Mouse (Mus musculus) adrenal gland, adult 2 months (tissue): ENCODE measurements around the gene Bcar3. TPM values are rescaled to one million over a fixed set of nuclear protein-coding genes. Genes with fewer than 3 reads are reported as not detected.

Experiments used
- DNase-seq: peaks from one replicate; pipeline ENCODE4 v3.0.0; 2021
- polyA plus RNA-seq: library from polyadenylated mRNA; depleted of rRNA; stranded (reverse); fragments of >200 nt; gene quantifications from 2 replicates; pipeline ENCODE4 v1.2.3, GENCODE M21; 2012
- total RNA-seq, 2 experiments: library from RNA; stranded (reverse); gene quantifications; 2 replicates each; pipeline ENCODE4 v1.2.3; 2021

The Bcar3 gene
- total and polyA plus RNA-seq, 3 experiments, result 51.6 to 128 (median 63.5) TPM

GRCm38 (mm10) chr3:122458743-122459142 is 164.8 kb downstream of the Bcar3 start:
- no peak for DNase-seq

GRCm38 (mm10) chr3:122460848-122461511 is 167.0 kb downstream of the Bcar3 start:
- DNase-seq, result no peak

GRCm38 (mm10) chr3:122461512-122461881 is 167.6 kb downstream of the Bcar3 start:
- DNase-seq, result no peak

DNA sequence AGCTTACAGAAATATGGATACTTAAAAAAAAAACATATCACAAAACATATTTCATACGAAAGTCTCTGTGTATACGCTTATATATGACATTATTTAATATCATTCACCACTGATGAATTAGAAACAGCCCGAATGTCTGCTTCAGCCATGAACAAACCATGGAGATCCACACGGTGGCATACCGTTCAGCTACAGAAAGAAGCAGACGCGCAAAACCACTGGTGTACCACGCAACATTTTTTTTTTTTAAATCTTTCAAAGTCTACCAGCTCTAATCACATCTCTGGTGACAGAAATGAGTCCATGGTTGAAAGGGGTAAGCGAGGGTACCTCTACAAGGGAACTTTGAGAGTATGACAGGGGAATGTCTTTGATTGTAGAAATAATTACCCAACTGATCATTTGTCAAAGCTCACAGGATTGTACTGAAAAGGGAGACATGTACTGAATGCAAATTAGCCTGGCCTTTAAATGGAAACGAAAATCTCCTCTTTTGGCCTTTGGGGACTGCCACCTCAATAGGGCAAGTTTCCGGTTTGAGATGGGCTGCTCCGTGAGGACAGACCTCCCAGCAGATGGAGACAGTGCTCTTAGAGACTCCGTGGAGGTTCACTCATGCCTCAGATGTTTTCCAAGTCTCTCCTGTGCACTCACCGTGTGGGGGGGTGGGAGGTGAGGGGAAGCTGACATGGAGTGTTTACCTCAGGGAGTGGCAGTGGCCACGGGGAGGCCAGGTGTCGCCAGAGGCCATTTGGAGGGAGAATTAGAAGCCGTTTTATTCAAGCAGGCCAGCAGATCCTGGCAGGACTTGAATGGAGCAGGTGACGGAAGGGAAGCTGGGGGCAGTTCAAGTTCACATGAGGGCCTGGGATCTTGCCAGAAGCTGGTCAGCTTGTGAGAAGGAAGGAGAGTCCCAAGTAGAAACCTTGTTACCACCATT is 168.3 kb downstream of the Bcar3 start:
- peak; percentile 64 for DNase-seq

DNA sequence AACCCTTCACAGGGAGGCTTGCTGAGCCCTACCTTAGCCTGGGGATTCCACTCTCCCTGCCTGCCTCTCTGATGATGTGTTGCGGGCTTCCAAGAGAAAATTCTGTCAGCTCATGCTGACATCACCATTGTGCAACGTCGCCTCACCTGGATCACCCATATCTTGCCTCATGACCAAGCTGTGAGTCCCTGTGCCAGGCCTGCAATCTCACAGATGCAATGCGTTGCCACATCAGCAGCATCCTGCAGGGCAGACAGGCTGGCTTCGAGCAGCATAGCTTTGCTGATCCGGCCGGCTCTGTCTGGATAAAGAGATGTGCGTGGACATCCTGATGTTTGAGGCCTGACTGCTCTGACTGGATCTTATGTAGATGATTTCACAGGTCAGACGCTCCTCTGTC is 169.2 kb downstream of the Bcar3 start:
- no peak for DNase-seq

DNA sequence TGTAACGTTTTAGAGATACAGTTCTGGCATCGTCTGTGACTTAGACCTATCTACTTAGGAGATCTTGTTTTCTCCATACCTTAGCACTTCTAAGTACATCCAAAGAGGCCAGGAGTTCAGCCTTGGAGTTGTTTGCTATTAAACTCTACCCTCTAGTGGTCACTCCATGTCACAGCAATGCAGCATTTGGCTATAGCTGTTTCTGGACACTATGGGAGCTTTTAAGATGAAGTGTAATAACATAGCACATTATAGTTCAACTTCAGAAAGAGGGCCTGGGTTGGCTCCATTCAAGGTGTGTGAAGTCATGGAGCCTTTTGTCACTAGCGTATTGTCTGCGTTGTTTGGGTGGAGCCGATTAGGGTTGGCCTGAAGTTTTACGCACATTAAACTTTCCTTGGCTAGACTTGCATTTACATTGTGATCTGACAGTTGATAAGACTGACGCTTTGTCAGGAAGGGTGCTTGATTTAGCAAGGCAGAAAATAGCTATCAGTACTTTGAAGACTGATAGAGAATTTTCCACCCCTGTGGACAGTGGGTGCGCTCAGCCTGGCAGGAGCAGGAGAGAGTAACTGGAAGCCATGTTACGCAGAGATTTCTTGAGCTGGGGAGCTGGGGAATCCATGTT is 172.3 kb downstream of the Bcar3 start:
- peak; percentile 44 for DNase-seq

- no peak for DNase-seq
Measured at GRCm38 (mm10) chr3:122467977-122468376, 174.0 kb downstream of the Bcar3 start.

GRCm38 (mm10) chr3:122470326-122471016 is 176.5 kb downstream of the Bcar3 start:
- DNase-seq, result no peak

- peak; percentile 76 for DNase-seq
Measured at GRCm38 (mm10) chr3:122471017-122471721, 177.2 kb downstream of the Bcar3 start.

- no peak for DNase-seq
Measured at GRCm38 (mm10) chr3:122472412-122472811, 178.5 kb downstream of the Bcar3 start.

- DNase-seq, result no peak
Measured at GRCm38 (mm10) chr3:122473523-122474034, 179.6 kb downstream of the Bcar3 start.

GRCm38 (mm10) chr3:122474067-122474466 is 180.1 kb downstream of the Bcar3 start:
- DNase-seq, result peak; percentile 91

DNA sequence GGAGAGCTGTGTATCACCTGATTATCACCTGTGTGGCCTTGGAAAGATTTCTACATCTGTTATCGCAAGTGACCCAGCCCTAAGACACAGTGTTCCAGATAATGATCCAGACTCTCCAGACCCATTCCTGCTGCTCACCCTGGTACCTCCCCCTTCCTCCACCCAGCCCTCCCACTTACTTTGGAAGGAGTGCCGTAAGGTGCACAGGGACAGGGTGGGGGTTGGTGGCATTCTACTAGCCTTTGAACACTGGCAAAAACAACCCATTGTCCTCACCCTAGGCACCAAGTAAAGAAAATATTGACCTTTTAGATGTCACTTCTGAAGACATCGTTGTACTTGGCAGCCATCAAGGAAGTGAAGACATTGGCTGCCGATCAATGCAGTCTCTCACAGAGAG is 180.9 kb downstream of the Bcar3 start:
- no peak for DNase-seq

DNA sequence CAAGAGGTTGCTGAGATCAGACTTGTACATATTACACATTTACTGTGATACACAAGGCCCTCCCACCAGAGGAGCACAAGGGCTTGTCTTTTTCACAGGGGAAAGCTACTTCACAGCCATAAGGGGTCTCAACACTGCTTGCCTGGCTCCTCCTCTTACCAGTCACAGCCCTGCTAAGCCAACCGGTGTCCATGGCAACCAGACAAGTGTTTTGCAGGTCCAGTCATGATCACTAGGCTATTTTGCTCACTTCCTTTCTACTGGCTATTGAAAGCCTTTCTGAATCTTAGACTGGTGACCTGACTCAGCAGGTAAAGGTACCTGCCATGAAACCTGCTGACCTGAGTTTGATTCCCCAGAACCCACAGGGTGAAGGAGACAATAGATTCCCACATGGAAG is 181.8 kb downstream of the Bcar3 start:
- no peak for DNase-seq

DNA sequence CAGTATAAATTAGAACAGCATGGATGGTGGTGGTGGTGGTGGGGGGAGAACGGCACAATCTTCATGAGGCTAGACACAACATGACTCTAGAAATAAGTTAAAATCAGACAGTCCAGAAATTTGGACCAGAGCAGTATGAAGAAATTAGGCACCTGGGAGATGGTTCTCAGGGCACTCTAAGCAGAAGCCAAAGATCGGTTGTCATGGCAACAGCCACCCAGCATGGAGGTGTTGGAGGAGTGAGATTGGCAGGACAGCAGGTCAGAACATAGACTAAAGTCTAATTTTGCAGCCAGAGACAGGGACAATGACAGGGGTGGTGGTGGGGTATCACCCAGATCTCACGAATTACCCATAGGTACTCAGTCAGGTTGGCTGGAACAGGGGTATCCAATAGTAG is 182.7 kb downstream of the Bcar3 start:
- DNase-seq, result no peak

GRCm38 (mm10) chr3:122477541-122477940 is 183.6 kb downstream of the Bcar3 start:
- DNase-seq, result no peak

GRCm38 (mm10) chr3:122478735-122479134 is 184.8 kb downstream of the Bcar3 start:
- no peak for DNase-seq

GRCm38 (mm10) chr3:122480065-122480675 is 186.2 kb downstream of the Bcar3 start:
- no peak for DNase-seq

DNA sequence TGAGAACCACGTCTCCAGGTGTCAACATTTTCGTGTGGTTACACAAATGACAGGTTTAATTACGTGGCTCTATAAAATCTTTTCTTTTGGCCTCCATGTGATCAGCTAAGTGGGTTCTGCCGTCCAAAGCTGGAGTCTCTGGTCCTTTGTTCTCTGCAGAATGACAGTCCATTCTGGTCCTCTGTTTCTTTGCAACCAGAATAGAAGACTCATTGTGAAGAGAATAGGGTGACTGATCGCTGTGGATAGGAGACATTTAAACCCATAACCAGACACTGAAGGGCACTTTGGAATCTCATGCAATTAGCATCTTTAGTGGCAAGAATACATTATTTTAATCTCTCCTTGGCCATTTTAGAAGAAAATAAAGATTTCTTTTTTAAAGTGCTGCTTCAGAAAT is 187.1 kb downstream of the Bcar3 start:
- no peak for DNase-seq

DNA sequence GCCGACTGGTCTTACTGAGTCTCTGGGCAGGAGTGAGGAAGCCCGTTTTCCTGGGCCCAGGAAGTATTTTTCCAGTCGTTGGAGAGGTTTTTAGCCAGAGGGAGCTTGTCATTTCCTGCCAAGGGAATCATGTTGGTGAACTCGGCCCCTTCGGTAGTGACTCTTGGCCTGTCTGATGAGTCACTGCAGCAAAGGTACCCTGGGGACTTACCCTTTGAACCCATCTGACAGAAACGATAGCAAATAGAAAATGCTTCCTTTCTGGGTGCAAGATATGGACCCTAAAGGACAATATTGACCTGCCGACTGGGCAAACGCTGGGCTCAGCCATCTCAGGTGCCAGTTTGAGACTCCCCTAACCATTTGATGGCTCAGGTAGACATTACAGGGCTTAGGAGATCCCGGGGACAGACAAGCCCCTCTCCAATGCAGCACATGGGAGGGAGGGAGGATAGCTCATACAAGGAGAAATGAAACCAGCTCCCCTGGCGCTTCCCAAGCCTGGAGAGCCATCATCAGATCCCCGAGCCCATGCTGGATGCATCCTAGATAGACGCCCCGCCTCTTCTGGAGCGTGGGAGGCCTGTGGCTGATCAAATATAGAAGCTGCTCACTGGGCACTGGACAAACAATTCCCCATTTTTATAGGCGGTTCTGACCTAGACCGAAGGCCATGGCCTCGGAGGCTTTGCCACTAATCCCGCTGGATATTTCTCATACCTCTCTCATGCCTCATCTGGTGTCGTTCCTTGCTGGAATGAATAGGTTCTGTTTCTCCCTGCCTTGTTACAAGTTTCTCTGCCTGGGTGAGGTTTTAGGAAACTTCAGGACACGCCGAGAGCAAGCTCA is 188.2 kb downstream of the Bcar3 start:
- peak; percentile 83 for DNase-seq
